Mouse (Mus musculus): ENCODE results near the gene Trpc7.

- no peak for TF ChIP-seq POLR2A (IDR thresholded peaks at IDR 0.05; ENCODE audit: insufficient read depth, low read length)
- TF ChIP-seq CTCF (IDR thresholded peaks at IDR 0.05; ENCODE audit: low read depth, low read length), result no peak
- no peak for TF ChIP-seq EP300 (IDR thresholded peaks at IDR 0.05; ENCODE audit: insufficient read depth, low read depth, low read length)
Measured at GRCm38 (mm10) chr13:56739556-56739955, 156.2 kb downstream of the Trpc7 start.
